Mouse (Mus musculus) neural tube, embryonic 15.5 days (tissue): ENCODE results near the gene Gm12789. TPM values are rescaled to one million over a fixed set of nuclear protein-coding genes. Genes with fewer than 3 reads are reported as not detected.
"Not testable (repeated sequence)": the region's sequence is repeated elsewhere in the genome, so short reads cannot be mapped to it uniquely, and the experiment has no call there.

Experiments used
- ATAC-seq: fragments of 200-750 bp; cut with Nextera tagmentation; 2 replicates; pipeline ENCODE4 v1.8.0; 2017; ENCODE audit warnings: mild to moderate bottlenecking, moderate TSS enrichment, moderate library complexity; ENCODE audit not compliant: low FRiP score
- H3K27ac ChIP-seq: fragments of 300-500 bp; sonication (generic); replicated peaks from 2 replicates; pipeline ENCODE4 v1.5.1; 2015; ENCODE audit warnings: mild to moderate bottlenecking, inconsistent platforms
- H3K27me3 ChIP-seq: fragments of 300-500 bp; sonication (generic); replicated peaks from 2 replicates; pipeline ENCODE4 v1.6.1; 2015; ENCODE audit warnings: inconsistent platforms
- H3K36me3 ChIP-seq: fragments of 300-500 bp; sonication (generic); 2 replicates; pipeline ENCODE4 v1.6.1; 2015; ENCODE audit warnings: inconsistent platforms
- H3K4me1 ChIP-seq: fragments of 300-500 bp; sonication (generic); 2 replicates; pipeline ENCODE4 v1.6.1; 2015; ENCODE audit warnings: inconsistent platforms
- H3K4me2 ChIP-seq: fragments of 300-500 bp; sonication (generic); 2 replicates; pipeline ENCODE4 v1.6.1; 2015; ENCODE audit warnings: inconsistent platforms, mild to moderate bottlenecking, moderate library complexity
- H3K4me3 ChIP-seq: fragments of 300-500 bp; sonication (generic); replicated peaks from 2 replicates; pipeline ENCODE4 v1.5.1; 2015; ENCODE audit warnings: mild to moderate bottlenecking, inconsistent platforms
- H3K9ac ChIP-seq: fragments of 300-500 bp; sonication (generic); replicated peaks from 2 replicates; pipeline ENCODE4 v1.6.1; 2015; ENCODE audit warnings: mild to moderate bottlenecking, inconsistent platforms
- H3K9me3 ChIP-seq: fragments of 300-500 bp; sonication (generic); replicated peaks from 2 replicates; pipeline ENCODE4 v1.6.1; 2016; ENCODE audit warnings: inconsistent platforms
- WGBS: fragments of 180-500 bp; shearing (Covaris S2); methylation state at CpG from one replicate; pipeline ENCODE4 v1.1.7; 2015; ENCODE audit warnings: mixed read lengths; 5-methylcytosine and 5-hydroxymethylcytosine counted together
- polyA plus RNA-seq: library from polyadenylated mRNA; unstranded; fragments of >200 nt; fragmentation: Nextera tagmentation; extraction: Ambion mirVana; gene quantifications from 2 replicates; pipeline ENCODE4 v1.2.1, GENCODE M21; 2015

Gm12789 gene
- not detected in 2 replicates for polyA plus RNA-seq

- H3K36me3 ChIP-seq, ATAC-seq, H3K27me3 ChIP-seq, H3K4me1 ChIP-seq, H3K4me2 ChIP-seq, H3K9ac ChIP-seq, H3K9me3 ChIP-seq, H3K27ac ChIP-seq, H3K4me3 ChIP-seq: not testable (repeated sequence)
- WGBS = 92% methylated on average over 2 of the region's 2 CpGs
Measured at GRCm38 (mm10) chr4:101986326-101986725, at the start of gene Gm12789. TSS of gene Gm12789 (plus strand) at chr4:101986626.

DNA sequence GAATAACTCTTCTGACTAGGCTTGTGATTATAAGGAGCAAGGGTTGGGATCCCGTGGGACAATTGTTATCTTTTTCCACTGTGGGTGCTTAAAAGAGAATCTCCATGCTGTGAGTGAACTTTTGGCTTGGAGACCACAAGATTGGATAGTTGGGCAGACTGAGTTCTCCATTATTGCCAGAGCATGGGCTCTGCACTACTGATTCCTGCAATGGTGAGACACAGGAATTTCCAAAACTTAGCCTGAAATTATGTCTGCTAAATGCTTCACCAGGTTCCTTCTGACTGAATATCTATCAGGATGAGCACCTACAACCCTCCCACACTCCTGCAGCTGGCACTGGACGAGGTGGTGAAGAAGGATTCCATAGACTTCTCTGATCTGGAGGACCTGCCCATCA is 46.3 kb upstream of the Gm12789 start, which contains the start of gene Gm12794:
TSS of gene Gm12794 (plus strand) at position 301 of the 400 bp plus-strand sequence.
- H3K4me2 ChIP-seq, H3K27ac ChIP-seq, H3K36me3 ChIP-seq, H3K4me3 ChIP-seq, ATAC-seq, H3K9ac ChIP-seq, H3K9me3 ChIP-seq, H3K27me3 ChIP-seq, H3K4me1 ChIP-seq: not testable (repeated sequence)
- WGBS = 92% methylated on average over 2 of the region's 2 CpGs

DNA sequence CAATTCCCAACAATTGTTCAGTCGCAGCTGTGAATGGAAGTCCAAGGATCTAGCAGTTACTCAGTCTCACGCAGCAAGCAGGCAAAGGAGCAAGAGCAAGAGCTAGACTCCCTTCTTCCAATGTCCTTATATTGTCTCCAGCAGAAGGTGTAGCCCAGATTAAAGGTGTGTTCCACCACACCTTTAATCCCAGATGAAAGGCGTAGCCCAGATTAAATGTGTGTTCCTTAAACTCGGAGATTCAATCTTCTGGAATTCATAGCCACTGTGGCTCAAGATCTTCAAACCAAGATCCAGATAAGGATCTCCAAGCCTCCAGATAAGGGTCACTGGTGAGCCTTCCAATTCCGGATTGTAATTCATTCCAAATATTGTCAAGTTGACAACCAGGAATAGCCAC is 5.5 kb upstream of the Gm12789 start, which contains the start of gene Gm12790:
TSS of gene Gm12790 (minus strand) at position 101 of the 400 bp plus-strand sequence.
- not testable (repeated sequence) for H3K27ac ChIP-seq, ATAC-seq, H3K4me3 ChIP-seq, H3K36me3 ChIP-seq, H3K27me3 ChIP-seq, H3K4me1 ChIP-seq, H3K4me2 ChIP-seq, H3K9me3 ChIP-seq, H3K9ac ChIP-seq
- 92% methylated on average over 1 of the region's 5 CpGs for WGBS

GRCm38 (mm10) chr4:101985678-101986077 is 748 bp upstream of the Gm12789 start:
- no peaks in the 10 kb centered on the region for H3K9me3 ChIP-seq
- H3K36me3 ChIP-seq = no peaks in the 10 kb centered on the region
- no peak overlapping the region for H3K9ac ChIP-seq
- 61% methylated on average over 5 of the region's 5 CpGs for WGBS
- ATAC-seq = no peak
- no peak overlapping the region for H3K27ac ChIP-seq
- no peak overlapping the region for H3K4me2 ChIP-seq
- no peak overlapping the region for H3K4me3 ChIP-seq
- H3K27me3 ChIP-seq = no peaks in the 10 kb centered on the region
- no peaks in the 10 kb centered on the region for H3K4me1 ChIP-seq

- no peak overlapping the region for H3K9ac ChIP-seq
- 88% methylated on average over 5 of the region's 5 CpGs for WGBS
- H3K4me2 ChIP-seq = no peak overlapping the region
- H3K36me3 ChIP-seq = no peaks in the 10 kb centered on the region
- H3K27ac ChIP-seq = no peak overlapping the region
- ATAC-seq = no peak
- H3K4me1 ChIP-seq = no peaks in the 10 kb centered on the region
- no peaks in the 10 kb centered on the region for H3K9me3 ChIP-seq
- H3K27me3 ChIP-seq = no peaks in the 10 kb centered on the region
- no peak overlapping the region for H3K4me3 ChIP-seq
Measured at GRCm38 (mm10) chr4:101997426-101997825, 11.0 kb downstream of the Gm12789 start.

GRCm38 (mm10) chr4:101998267-101998922 is 12.0 kb downstream of the Gm12789 start:
- 41% methylated on average over 15 of the region's 15 CpGs for WGBS
- H3K9me3 ChIP-seq = no peaks in the 10 kb centered on the region
- H3K4me1 ChIP-seq = no peaks in the 10 kb centered on the region
- H3K9ac ChIP-seq = no peak overlapping the region
- H3K4me3 ChIP-seq = no peak overlapping the region
- H3K27me3 ChIP-seq = no peaks in the 10 kb centered on the region
- H3K27ac ChIP-seq = no peak overlapping the region
- ATAC-seq = peak; percentile 85
- H3K4me2 ChIP-seq = peak overlapping the region; percentile 17; the same call in 1 of the 2 replicates
- H3K36me3 ChIP-seq = no peaks in the 10 kb centered on the region

DNA sequence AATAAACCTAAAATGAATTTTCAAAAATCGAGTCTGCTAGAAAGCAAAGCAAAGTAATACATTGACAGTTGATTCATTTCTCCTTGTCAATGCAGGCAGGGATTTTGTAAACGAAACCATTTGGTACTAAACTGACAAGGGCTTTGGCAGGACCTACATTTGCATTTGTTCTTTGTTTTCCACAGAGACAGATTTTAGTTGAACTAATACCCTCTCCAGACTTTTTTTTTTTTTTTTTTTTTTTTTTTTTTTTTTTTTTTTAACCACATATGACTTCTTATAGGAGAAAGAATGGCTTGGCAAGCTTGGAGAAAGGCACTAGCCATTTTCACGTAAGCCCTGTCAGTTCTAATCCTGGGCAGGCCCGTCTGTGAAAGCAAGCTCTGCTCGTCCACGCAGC is 40.2 kb downstream of the Gm12789 start:
- no peak for ATAC-seq
- Histone ChIP-seq H3K27me3 (no peaks in the 10 kb centered on the region), H3K9ac (no peak overlapping the region), H3K36me3 (no peaks in the 10 kb centered on the region), H3K4me1 (no peaks in the 10 kb centered on the region), H3K9me3 (no peaks in the 10 kb centered on the region), H3K27ac (no peak overlapping the region), H3K4me2 (no peak overlapping the region), H3K4me3 (no peak overlapping the region)
- WGBS = 90% methylated on average over 6 of the region's 6 CpGs

Other genes starting within 250 kb of the Gm12789 start
- not detected in 2 replicates for gene B020004J07Rik, start 142.6 kb upstream of the Gm12789 start, polyA plus RNA-seq
- not detected in 2 replicates for gene C130073F10Rik, start 92.8 kb upstream of the Gm12789 start, polyA plus RNA-seq
- not detected in 2 replicates for gene Gm12800, start 77.5 kb upstream of the Gm12789 start, polyA plus RNA-seq
- not detected in 2 replicates for gene Gm12794, start 46.2 kb upstream of the Gm12789 start, polyA plus RNA-seq
- gene Gm12790, start 5.6 kb upstream of the Gm12789 start, polyA plus RNA-seq = not detected in 2 replicates
- 38.9 and 40.9 TPM in 2 replicates for gene Pde4b, start 100.9 kb downstream of the Gm12789 start, polyA plus RNA-seq